Mouse (Mus musculus): ENCODE data around the gene Rasa3. TPM values are rescaled to one million over a fixed set of nuclear protein-coding genes. Genes with fewer than 3 reads are reported as not detected.

The Rasa3 gene
- polyA plus RNA-seq, 1 experiment = 39.6 TPM

DNA sequence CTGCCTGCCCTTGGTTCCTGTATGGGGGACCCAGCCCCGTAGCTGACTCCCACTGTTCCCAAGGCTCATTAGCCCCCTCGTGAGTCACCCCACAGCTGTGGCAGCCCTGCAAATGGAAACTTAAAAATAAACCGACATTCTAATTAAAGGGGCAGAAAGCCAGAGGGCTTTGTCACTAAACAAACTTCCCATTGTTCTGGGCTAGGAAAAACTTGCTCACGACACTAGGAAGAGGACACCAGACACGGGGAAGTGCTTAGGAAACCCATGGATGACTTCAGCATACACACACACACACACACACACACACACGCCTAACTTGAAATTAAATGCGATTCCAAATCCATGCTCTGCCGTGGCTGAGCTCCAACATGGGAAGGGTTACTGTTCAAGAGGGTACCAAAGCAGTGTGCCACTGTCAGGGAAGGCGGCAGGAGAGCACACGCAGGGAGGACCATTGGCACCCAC lies 62.4 kb downstream of the Rasa3 start:
- no peak overlapping the region for H3K4me3 ChIP-seq
- H3K36me3 ChIP-seq (ENCODE audit: control insufficient read depth, insufficient read depth) = peaks cover 29% of the 10 kb centered on the region
- H3K4me2 ChIP-seq (ENCODE audit: low read depth) = peak overlapping the region; percentile 66
- H3ac ChIP-seq (ENCODE audit: control insufficient read depth, insufficient read length) = no peak overlapping the region
- H3K79me2 ChIP-seq (ENCODE audit: control insufficient read depth, insufficient read depth) = peaks cover 34% of the 10 kb centered on the region
- H3K27me3 ChIP-seq (ENCODE audit: control insufficient read depth, insufficient read depth, insufficient read length) = no peaks in the 10 kb centered on the region
- TF ChIP-seq REST (IDR thresholded peaks at IDR 0.05; ENCODE audit: insufficient read depth, insufficient read length) (no peak), MYOD1 (IDR thresholded peaks at IDR 0.05; ENCODE audit: control insufficient read depth in 1 of 3, insufficient read length in 2 of 3, low read depth in 2 of 3) (peak; percentile 42 to 72 (median 51)), MYOG (IDR thresholded peaks at IDR 0.05; ENCODE audit: control insufficient read depth in 1 of 3, insufficient read depth in 1 of 3, insufficient read length in 2 of 3, low read depth in 2 of 3) (peak in 2 of 3 experiments; percentile 38 to 71), TCF12 (IDR thresholded peaks at IDR 0.05; ENCODE audit: insufficient read depth, poor library complexity, severe bottlenecking) (peak; percentile 26)

DNA sequence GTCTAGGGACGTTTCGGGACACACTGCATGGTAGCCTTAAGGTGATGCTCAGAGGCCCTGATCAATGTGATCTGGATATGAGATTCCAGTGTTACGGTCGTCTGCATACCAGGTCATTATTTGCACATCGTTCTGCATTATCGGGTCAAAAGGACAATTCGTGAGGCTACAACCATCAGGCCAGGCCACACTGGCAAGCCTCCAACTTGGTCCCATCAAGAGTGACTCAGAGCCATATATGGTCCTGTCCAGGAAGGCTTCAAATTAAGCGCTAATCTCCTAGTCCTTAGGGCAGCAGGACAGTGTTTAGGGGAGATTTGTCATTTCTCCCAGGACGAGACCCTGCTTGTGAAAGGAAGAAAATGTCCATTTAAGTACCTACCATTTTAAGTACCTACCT lies 63.3 kb downstream of the Rasa3 start:
- H3ac ChIP-seq (ENCODE audit: control insufficient read depth, insufficient read length) = no peak overlapping the region
- H3K79me2 ChIP-seq (ENCODE audit: control insufficient read depth, insufficient read depth) = peaks cover 26% of the 10 kb centered on the region
- TF ChIP-seq SRF (IDR thresholded peaks at IDR 0.05; ENCODE audit: control insufficient read depth, insufficient read length, low read depth) (no peak), CEBPB (IDR thresholded peaks at IDR 0.05; ENCODE audit: insufficient read depth, poor library complexity, severe bottlenecking) (no peak), POLR2A (IDR thresholded peaks at IDR 0.05; ENCODE audit: insufficient read length, low read depth) (no peak), MYOD1 (IDR thresholded peaks at IDR 0.05; ENCODE audit: control insufficient read depth in 1 of 3, insufficient read length in 2 of 3, low read depth in 2 of 3) (no peak), MYOG (IDR thresholded peaks at IDR 0.05; ENCODE audit: control insufficient read depth in 1 of 3, insufficient read depth in 1 of 3, insufficient read length in 2 of 3, low read depth in 2 of 3) (no peak), MAX (IDR thresholded peaks at IDR 0.05; ENCODE audit: low read depth) (no peak), REST (IDR thresholded peaks at IDR 0.05; ENCODE audit: insufficient read depth, insufficient read length) (no peak), POLR2AphosphoS2 (IDR thresholded peaks at IDR 0.05; ENCODE audit: insufficient read length, low read depth) (no peak), E2F4 (IDR thresholded peaks at IDR 0.05; ENCODE audit: insufficient read depth) (no peak)
- peaks cover 29% of the 10 kb centered on the region for H3K36me3 ChIP-seq (ENCODE audit: control insufficient read depth, insufficient read depth)
- no peaks in the 10 kb centered on the region for H3K27me3 ChIP-seq (ENCODE audit: control insufficient read depth, insufficient read depth, insufficient read length)
- no peak overlapping the region for H3K4me3 ChIP-seq
- H3K4me2 ChIP-seq (ENCODE audit: low read depth) = no peak overlapping the region

GRCm38 (mm10) chr8:13611702-13612101 lies 65.7 kb downstream of the Rasa3 start:
- H3K4me3 ChIP-seq = no peak overlapping the region
- H3ac ChIP-seq (ENCODE audit: control insufficient read depth, insufficient read length) = no peak overlapping the region
- no peak overlapping the region for H3K4me2 ChIP-seq (ENCODE audit: low read depth)
- H3K36me3 ChIP-seq (ENCODE audit: control insufficient read depth, insufficient read depth) = peaks cover 29% of the 10 kb centered on the region
- TF ChIP-seq E2F4 (IDR thresholded peaks at IDR 0.05; ENCODE audit: insufficient read depth) (no peak), TCF12 (IDR thresholded peaks at IDR 0.05; ENCODE audit: insufficient read depth, poor library complexity, severe bottlenecking) (no peak), USF1 (IDR thresholded peaks at IDR 0.05; ENCODE audit: low read depth) (no peak), SRF (IDR thresholded peaks at IDR 0.05; ENCODE audit: control insufficient read depth, insufficient read length, low read depth) (no peak), TCF3 (IDR thresholded peaks at IDR 0.05; ENCODE audit: insufficient read length, low read depth) (no peak), CEBPB (IDR thresholded peaks at IDR 0.05; ENCODE audit: insufficient read depth, poor library complexity, severe bottlenecking) (no peak), MAX (IDR thresholded peaks at IDR 0.05; ENCODE audit: low read depth) (no peak), MYOD1 (IDR thresholded peaks at IDR 0.05; ENCODE audit: control insufficient read depth in 1 of 3, insufficient read length in 2 of 3, low read depth in 2 of 3) (no peak), POLR2AphosphoS2 (IDR thresholded peaks at IDR 0.05; ENCODE audit: insufficient read length, low read depth) (no peak)
- peaks cover 5% of the 10 kb centered on the region for H3K79me2 ChIP-seq (ENCODE audit: control insufficient read depth, insufficient read depth)
- H3K27me3 ChIP-seq (ENCODE audit: control insufficient read depth, insufficient read depth, insufficient read length) = no peaks in the 10 kb centered on the region

GRCm38 (mm10) chr8:13609971-13610370 lies 67.4 kb downstream of the Rasa3 start:
- Histone ChIP-seq H3K36me3 (ENCODE audit: control insufficient read depth, insufficient read depth) (peaks cover 29% of the 10 kb centered on the region), H3ac (ENCODE audit: control insufficient read depth, insufficient read length) (no peak overlapping the region), H3K27me3 (ENCODE audit: control insufficient read depth, insufficient read depth, insufficient read length) (no peaks in the 10 kb centered on the region), H3K79me2 (ENCODE audit: control insufficient read depth, insufficient read depth) (no peaks in the 10 kb centered on the region), H3K4me2 (ENCODE audit: low read depth) (no peak overlapping the region), H3K4me3 (no peak overlapping the region)
- TF ChIP-seq TCF12 (IDR thresholded peaks at IDR 0.05; ENCODE audit: insufficient read depth, poor library complexity, severe bottlenecking) (no peak), CEBPB (IDR thresholded peaks at IDR 0.05; ENCODE audit: insufficient read depth, poor library complexity, severe bottlenecking) (no peak), MYOG (IDR thresholded peaks at IDR 0.05; ENCODE audit: control insufficient read depth in 1 of 3, insufficient read depth in 1 of 3, insufficient read length in 2 of 3, low read depth in 2 of 3) (no peak), POLR2A (IDR thresholded peaks at IDR 0.05; ENCODE audit: insufficient read length, low read depth) (no peak), TCF3 (IDR thresholded peaks at IDR 0.05; ENCODE audit: insufficient read length, low read depth) (no peak), REST (IDR thresholded peaks at IDR 0.05; ENCODE audit: insufficient read depth, insufficient read length) (no peak), POLR2AphosphoS2 (IDR thresholded peaks at IDR 0.05; ENCODE audit: insufficient read length, low read depth) (no peak), USF1 (IDR thresholded peaks at IDR 0.05; ENCODE audit: low read depth) (no peak), MAX (IDR thresholded peaks at IDR 0.05; ENCODE audit: low read depth) (no peak), E2F4 (IDR thresholded peaks at IDR 0.05; ENCODE audit: insufficient read depth) (no peak), MYOD1 (IDR thresholded peaks at IDR 0.05; ENCODE audit: control insufficient read depth in 1 of 3, insufficient read length in 2 of 3, low read depth in 2 of 3) (no peak), SRF (IDR thresholded peaks at IDR 0.05; ENCODE audit: control insufficient read depth, insufficient read length, low read depth) (no peak)

- Histone ChIP-seq H3K79me2 (ENCODE audit: control insufficient read depth, insufficient read depth) (no peaks in the 10 kb centered on the region), H3K27me3 (ENCODE audit: control insufficient read depth, insufficient read depth, insufficient read length) (no peaks in the 10 kb centered on the region), H3K4me3 (no peak overlapping the region), H3ac (ENCODE audit: control insufficient read depth, insufficient read length) (no peak overlapping the region), H3K4me2 (ENCODE audit: low read depth) (no peak overlapping the region), H3K36me3 (ENCODE audit: control insufficient read depth, insufficient read depth) (peaks cover 27% of the 10 kb centered on the region)
- TF ChIP-seq REST (IDR thresholded peaks at IDR 0.05; ENCODE audit: insufficient read depth, insufficient read length) (no peak), TCF3 (IDR thresholded peaks at IDR 0.05; ENCODE audit: insufficient read length, low read depth) (no peak), POLR2A (IDR thresholded peaks at IDR 0.05; ENCODE audit: insufficient read length, low read depth) (no peak), USF1 (IDR thresholded peaks at IDR 0.05; ENCODE audit: low read depth) (no peak), MYOD1 (IDR thresholded peaks at IDR 0.05; ENCODE audit: control insufficient read depth in 1 of 3, insufficient read length in 2 of 3, low read depth in 2 of 3) (no peak)
These were observed 68.5 kb downstream of the Rasa3 start for GRCm38 (mm10) chr8:13608946-13609345.
